Mouse (Mus musculus): ENCODE results near the gene Ddah1. TPM values are rescaled to one million over a fixed set of nuclear protein-coding genes. Genes with fewer than 3 reads are reported as not detected.
A peak's percentile ranks its signal among the peaks of the same experiment; 100 is the strongest.

Ddah1 gene
- polyA plus RNA-seq, 1 experiment from 2014 or later = 42.4 TPM

DNA sequence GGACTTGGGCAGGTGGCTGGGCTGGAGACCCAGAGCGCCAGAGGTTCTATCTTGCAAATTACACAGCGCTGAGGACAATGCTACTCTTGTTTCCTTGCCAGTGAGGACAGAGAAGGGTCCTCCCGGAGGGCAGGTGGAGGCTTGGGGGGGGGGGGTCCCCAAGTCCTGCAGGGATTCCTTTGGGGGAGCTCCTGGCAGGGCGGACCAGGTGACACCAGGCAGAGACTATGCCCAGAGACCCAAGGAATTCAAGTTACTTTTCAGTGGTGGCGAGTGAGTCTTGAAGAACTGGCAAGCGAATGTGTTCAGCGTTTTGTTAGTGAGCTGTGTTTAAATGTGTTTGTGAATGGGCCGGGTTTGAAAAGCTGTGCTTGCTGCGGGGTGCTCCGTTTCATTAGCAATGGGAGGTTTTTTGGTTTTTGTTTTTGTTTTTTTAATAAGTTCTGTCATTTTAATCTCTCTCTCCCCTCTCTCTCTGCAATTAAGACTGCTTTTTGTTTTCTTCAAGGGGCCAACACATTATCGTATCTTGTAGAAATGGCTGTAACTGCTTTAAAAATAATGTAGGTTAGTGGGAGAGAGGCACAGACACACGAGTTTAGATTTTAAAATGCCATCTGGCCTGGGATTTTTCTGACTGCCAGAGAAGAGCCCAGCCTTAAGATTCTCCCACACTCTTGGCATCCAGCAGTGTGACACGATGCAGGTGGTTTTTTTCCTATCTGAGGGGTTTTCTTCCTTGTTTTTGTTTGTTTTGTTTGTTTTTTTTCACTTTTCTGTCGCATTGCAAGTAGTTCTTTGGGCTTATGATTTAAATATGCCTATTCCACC, 1.1 kb downstream of the Ddah1 start:
- Histone ChIP-seq H3K36me3 (ENCODE audit: control insufficient read depth, insufficient read depth, low read length) (no peaks in the 10 kb centered on the region), H3K4me2 (peak overlapping the region; percentile 87), H3K9me3 (replicated peaks; ENCODE audit: control insufficient read depth, low read length) (no peaks in the 10 kb centered on the region), H3K9ac (ENCODE audit: low read depth, low read length) (peak overlapping the region; percentile 71), H3K27me3 (ENCODE audit: control insufficient read depth, insufficient read depth, low read length) (no peaks in the 10 kb centered on the region; the same call in 1 of the 2 replicates), H3K4me3 (ENCODE audit: low read depth, low read length) (peak overlapping the region; percentile 53), H3K4me1 (ENCODE audit: control insufficient read depth, insufficient read depth, low read length) (peaks cover 11% of the 10 kb centered on the region), H3K27ac (ENCODE audit: low read depth, low read length) (no peak overlapping the region)
- WGBS (ENCODE audit: insufficient replicate concordance) = 17% methylated on average over 14 of the region's 14 CpGs
- ATAC-seq (replicated peaks; ENCODE audit: insufficient number of reproducible peaks, low FRiP score, low TSS enrichment) = 0 out of 2 replicates have a peak, but pooled peaks have one; percentile 20

DNA sequence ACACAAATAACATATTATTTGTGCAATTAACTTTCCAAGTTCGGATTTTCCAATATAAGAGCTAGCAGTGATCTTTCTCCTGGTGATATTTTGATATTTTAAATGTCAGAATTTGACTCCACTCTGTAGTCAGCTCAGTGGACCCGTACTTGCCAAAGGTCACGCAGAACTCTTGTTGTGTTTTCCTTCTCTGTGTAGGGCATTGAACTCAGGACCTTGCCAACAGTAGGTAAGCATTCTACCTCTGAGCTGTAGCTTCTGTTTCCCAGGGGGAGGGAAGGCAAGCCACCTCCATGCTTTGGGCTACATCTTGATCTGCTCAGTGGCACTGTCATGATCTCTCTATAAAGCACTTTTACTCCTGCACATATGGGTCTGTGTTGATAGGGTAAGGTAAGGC, 2.1 kb downstream of the Ddah1 start:
- Histone ChIP-seq H3K4me3 (ENCODE audit: low read depth, low read length) (no peak overlapping the region), H3K4me2 (no peak overlapping the region), H3K27me3 (ENCODE audit: control insufficient read depth, insufficient read depth, low read length) (no peaks in the 10 kb centered on the region; the same call in 1 of the 2 replicates), H3K27ac (ENCODE audit: low read depth, low read length) (no peak overlapping the region), H3K9ac (ENCODE audit: low read depth, low read length) (no peak overlapping the region), H3K36me3 (ENCODE audit: control insufficient read depth, insufficient read depth, low read length) (no peaks in the 10 kb centered on the region), H3K4me1 (ENCODE audit: control insufficient read depth, insufficient read depth, low read length) (peaks cover 11% of the 10 kb centered on the region), H3K9me3 (replicated peaks; ENCODE audit: control insufficient read depth, low read length) (no peaks in the 10 kb centered on the region)
- ATAC-seq (replicated peaks; ENCODE audit: insufficient number of reproducible peaks, low FRiP score, low TSS enrichment) = no peak
- 86% methylated on average over 3 of the region's 3 CpGs for WGBS (ENCODE audit: insufficient replicate concordance)

GRCm38 (mm10) chr3:145761501-145762170, 3.2 kb downstream of the Ddah1 start:
- Histone ChIP-seq H3K27me3 (ENCODE audit: control insufficient read depth, insufficient read depth, low read length) (no peaks in the 10 kb centered on the region; the same call in 1 of the 2 replicates), H3K4me2 (no peak overlapping the region), H3K9me3 (replicated peaks; ENCODE audit: control insufficient read depth, low read length) (no peaks in the 10 kb centered on the region), H3K4me1 (ENCODE audit: control insufficient read depth, insufficient read depth, low read length) (peaks cover 11% of the 10 kb centered on the region), H3K4me3 (ENCODE audit: low read depth, low read length) (no peak overlapping the region), H3K36me3 (ENCODE audit: control insufficient read depth, insufficient read depth, low read length) (no peaks in the 10 kb centered on the region), H3K27ac (ENCODE audit: low read depth, low read length) (no peak overlapping the region), H3K9ac (ENCODE audit: low read depth, low read length) (no peak overlapping the region)
- 86% methylated on average over 3 of the region's 3 CpGs for WGBS (ENCODE audit: insufficient replicate concordance)
- no peak for ATAC-seq (replicated peaks; ENCODE audit: insufficient number of reproducible peaks, low FRiP score, low TSS enrichment)

DNA sequence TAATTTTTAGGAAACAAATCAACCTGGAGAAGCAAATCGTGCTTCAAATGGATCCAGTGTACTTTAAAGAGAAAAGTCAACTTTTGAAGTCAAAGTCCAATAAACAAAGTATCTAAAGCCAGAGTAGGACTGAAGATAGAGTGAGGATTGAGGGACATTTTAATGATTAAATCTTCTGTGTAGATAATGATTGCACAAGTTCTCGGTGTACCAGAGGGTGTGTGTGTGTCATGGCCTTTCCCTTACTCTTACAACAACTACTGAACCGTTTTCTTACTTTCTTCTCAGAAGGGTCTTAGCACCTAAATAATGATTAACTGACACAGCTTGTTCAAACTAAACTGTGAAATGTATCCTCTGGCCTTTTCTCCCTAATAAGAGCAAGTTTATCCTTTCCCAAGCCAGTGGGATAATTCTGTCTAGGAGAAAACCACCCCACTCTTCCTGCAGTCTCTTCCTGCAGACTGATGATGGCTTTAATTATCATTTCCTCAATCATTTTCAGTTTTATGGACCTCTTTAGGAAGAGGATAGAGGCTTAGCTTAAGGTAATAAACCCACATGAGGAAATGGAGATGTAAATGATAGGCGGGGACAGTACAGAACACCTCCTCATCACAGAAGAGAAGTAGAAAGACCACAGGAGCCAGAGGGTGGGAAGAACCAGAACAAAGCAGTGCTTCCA, 4.6 kb downstream of the Ddah1 start:
- H3K9me3 ChIP-seq (replicated peaks; ENCODE audit: control insufficient read depth, low read length) = no peaks in the 10 kb centered on the region
- no peak overlapping the region for H3K27ac ChIP-seq (ENCODE audit: low read depth, low read length)
- peaks cover 6% of the 10 kb centered on the region for H3K4me1 ChIP-seq (ENCODE audit: control insufficient read depth, insufficient read depth, low read length)
- ATAC-seq (replicated peaks; ENCODE audit: insufficient number of reproducible peaks, low FRiP score, low TSS enrichment) = no peak
- H3K4me2 ChIP-seq = no peak overlapping the region
- no peaks in the 10 kb centered on the region; the same call in 1 of the 2 replicates for H3K27me3 ChIP-seq (ENCODE audit: control insufficient read depth, insufficient read depth, low read length)
- H3K4me3 ChIP-seq (ENCODE audit: low read depth, low read length) = no peak overlapping the region
- H3K36me3 ChIP-seq (ENCODE audit: control insufficient read depth, insufficient read depth, low read length) = no peaks in the 10 kb centered on the region
- no peak overlapping the region for H3K9ac ChIP-seq (ENCODE audit: low read depth, low read length)
- WGBS (ENCODE audit: insufficient replicate concordance) = 77% methylated on average over 4 of the region's 4 CpGs

- Histone ChIP-seq H3K4me1 (ENCODE audit: control insufficient read depth, insufficient read depth, low read length) (peaks cover 3% of the 10 kb centered on the region), H3K9me3 (replicated peaks; ENCODE audit: control insufficient read depth, low read length) (no peaks in the 10 kb centered on the region), H3K4me3 (ENCODE audit: low read depth, low read length) (no peak overlapping the region), H3K27me3 (ENCODE audit: control insufficient read depth, insufficient read depth, low read length) (no peaks in the 10 kb centered on the region; the same call in 1 of the 2 replicates), H3K27ac (ENCODE audit: low read depth, low read length) (no peak overlapping the region), H3K36me3 (ENCODE audit: control insufficient read depth, insufficient read depth, low read length) (no peaks in the 10 kb centered on the region), H3K4me2 (no peak overlapping the region), H3K9ac (ENCODE audit: low read depth, low read length) (no peak overlapping the region)
- no peak for ATAC-seq (replicated peaks; ENCODE audit: insufficient number of reproducible peaks, low FRiP score, low TSS enrichment)
- 91% methylated on average over 3 of the region's 3 CpGs for WGBS (ENCODE audit: insufficient replicate concordance)
Observed at GRCm38 (mm10) chr3:145763642-145763972, 5.1 kb downstream of the Ddah1 start.

DNA sequence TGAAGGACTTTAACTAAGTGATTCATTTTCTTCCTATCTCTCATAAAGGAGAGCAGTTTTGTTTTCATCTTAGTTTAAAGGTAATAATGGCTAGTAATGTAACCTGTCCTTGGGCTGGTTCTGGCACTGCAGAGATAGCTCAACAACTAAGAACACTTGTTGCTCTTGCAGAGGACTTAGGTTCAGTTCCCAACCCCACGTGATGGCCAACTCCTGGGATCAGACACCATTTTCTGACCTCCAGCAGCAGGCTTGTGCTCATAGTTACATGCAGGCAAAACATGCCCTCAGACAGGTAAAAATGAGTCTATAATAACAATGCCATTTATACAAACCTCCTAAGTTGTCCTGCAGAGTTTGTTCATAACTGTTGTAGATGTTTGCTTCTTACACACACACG, 5.9 kb downstream of the Ddah1 start:
- Histone ChIP-seq H3K4me1 (ENCODE audit: control insufficient read depth, insufficient read depth, low read length) (peaks cover 1% of the 10 kb centered on the region), H3K27ac (ENCODE audit: low read depth, low read length) (no peak overlapping the region), H3K9me3 (replicated peaks; ENCODE audit: control insufficient read depth, low read length) (no peaks in the 10 kb centered on the region), H3K9ac (ENCODE audit: low read depth, low read length) (no peak overlapping the region), H3K4me2 (no peak overlapping the region), H3K27me3 (ENCODE audit: control insufficient read depth, insufficient read depth, low read length) (no peaks in the 10 kb centered on the region), H3K36me3 (ENCODE audit: control insufficient read depth, insufficient read depth, low read length) (no peaks in the 10 kb centered on the region), H3K4me3 (ENCODE audit: low read depth, low read length) (no peak overlapping the region)
- 82% methylated on average over 2 of the region's 2 CpGs for WGBS (ENCODE audit: insufficient replicate concordance)
- no peak for ATAC-seq (replicated peaks; ENCODE audit: insufficient number of reproducible peaks, low FRiP score, low TSS enrichment)

GRCm38 (mm10) chr3:145768439-145768838, 10.0 kb downstream of the Ddah1 start:
- H3K27ac ChIP-seq (ENCODE audit: low read depth, low read length) = no peak overlapping the region
- no peak overlapping the region for H3K4me2 ChIP-seq
- no peaks in the 10 kb centered on the region for H3K36me3 ChIP-seq (ENCODE audit: control insufficient read depth, insufficient read depth, low read length)
- no peak overlapping the region for H3K4me3 ChIP-seq (ENCODE audit: low read depth, low read length)
- no peak for ATAC-seq (replicated peaks; ENCODE audit: insufficient number of reproducible peaks, low FRiP score, low TSS enrichment)
- no peaks in the 10 kb centered on the region; the same call in 1 of the 2 replicates for H3K4me1 ChIP-seq (ENCODE audit: control insufficient read depth, insufficient read depth, low read length)
- no peak overlapping the region for H3K9ac ChIP-seq (ENCODE audit: low read depth, low read length)
- H3K9me3 ChIP-seq (replicated peaks; ENCODE audit: control insufficient read depth, low read length) = no peaks in the 10 kb centered on the region
- no peaks in the 10 kb centered on the region for H3K27me3 ChIP-seq (ENCODE audit: control insufficient read depth, insufficient read depth, low read length)
- WGBS (ENCODE audit: insufficient replicate concordance) = 89% methylated on average over 4 of the region's 4 CpGs

GRCm38 (mm10) chr3:145773384-145773783, 14.9 kb downstream of the Ddah1 start:
- Histone ChIP-seq H3K27me3 (ENCODE audit: control insufficient read depth, insufficient read depth, low read length) (no peaks in the 10 kb centered on the region), H3K36me3 (ENCODE audit: control insufficient read depth, insufficient read depth, low read length) (no peaks in the 10 kb centered on the region), H3K9ac (ENCODE audit: low read depth, low read length) (no peak overlapping the region), H3K27ac (ENCODE audit: low read depth, low read length) (no peak overlapping the region), H3K9me3 (replicated peaks; ENCODE audit: control insufficient read depth, low read length) (no peaks in the 10 kb centered on the region), H3K4me3 (ENCODE audit: low read depth, low read length) (no peak overlapping the region), H3K4me1 (ENCODE audit: control insufficient read depth, insufficient read depth, low read length) (no peaks in the 10 kb centered on the region; the same call in 1 of the 2 replicates), H3K4me2 (no peak overlapping the region)
- WGBS (ENCODE audit: insufficient replicate concordance) = 76% methylated on average over 9 of the region's 9 CpGs
- no peak for ATAC-seq (replicated peaks; ENCODE audit: insufficient number of reproducible peaks, low FRiP score, low TSS enrichment)

All from heart, embryonic 11.5 days (tissue).